In the genomic region with DNA sequence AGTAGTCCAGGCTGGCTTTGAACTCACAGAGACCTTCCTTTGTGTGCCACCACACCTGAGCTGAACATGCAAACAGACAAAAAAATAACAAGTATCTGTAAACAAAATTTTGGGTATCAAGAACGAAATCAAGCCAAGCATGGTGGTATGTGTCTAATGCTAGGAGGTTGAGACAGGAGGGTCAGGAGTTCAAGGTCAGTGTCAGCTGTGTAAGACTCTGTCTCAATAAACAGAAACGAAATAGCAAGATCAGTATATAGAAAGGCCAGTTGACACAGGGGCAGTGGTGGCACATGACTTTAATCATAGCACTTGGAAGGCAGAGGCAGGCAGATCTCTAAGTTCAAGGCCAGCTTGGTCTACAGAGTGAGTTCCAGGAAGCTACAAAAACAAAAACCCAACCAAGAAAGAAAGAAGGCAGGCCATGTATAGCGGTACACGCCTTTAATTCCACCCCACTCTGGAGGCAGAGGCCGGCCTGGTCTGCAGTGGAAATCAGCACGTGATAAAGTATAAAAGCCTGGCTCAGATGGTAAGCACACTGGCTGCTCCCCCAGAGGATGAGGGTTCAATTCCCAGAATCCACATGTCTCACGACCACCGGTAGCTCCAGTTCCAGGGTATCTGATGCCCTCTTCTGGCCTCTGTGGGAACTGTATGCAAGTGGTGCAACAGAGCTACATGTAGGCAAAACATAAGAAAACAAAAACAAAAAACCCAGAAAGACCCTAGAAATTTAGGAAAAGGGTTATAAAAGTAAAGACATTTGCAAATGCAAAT, we compare ENCODE assay signal across 8 mouse cellular contexts. TPM values are rescaled to one million over a fixed set of nuclear protein-coding genes. Genes with fewer than 3 reads are reported as not detected.
DNase-seq lines count a peak whose midpoint lies in the region; ATAC-seq and TF ChIP-seq lines count a peak whose summit lies in the region.

No protein-coding gene starts in this region.

- no peak overlapping the region for H3K9ac ChIP-seq in heart, postnatal 0 days (replicated peaks; ENCODE audit: low read depth, low read length)
- no peak overlapping the region for H3K9ac ChIP-seq in midbrain, embryonic 15.5 days

- no peak for ATAC-seq in heart, postnatal 0 days (ENCODE audit: insufficient read depth, low read depth)
- ATAC-seq in midbrain, embryonic 15.5 days (replicated peaks): peak; percentile 50

- peaks cover 12% of the 10 kb centered on the region; the same call in 1 of the 2 replicates for H3K36me3 ChIP-seq in E14TG2a.4 (ENCODE audit: insufficient read depth, low read length)
- peaks cover 73% of the 10 kb centered on the region for H3K36me3 ChIP-seq in heart, postnatal 0 days (replicated peaks; ENCODE audit: control insufficient read depth, insufficient read depth, low read length)
- H3K36me3 ChIP-seq in midbrain, embryonic 15.5 days (replicated peaks): 0 out of 2 replicates have a peak, but pooled peaks cover 4% of the 10 kb centered on the region

- no peaks in the 10 kb centered on the region for H3K27me3 ChIP-seq in E14TG2a.4 (ENCODE audit: insufficient read depth, low read length)
- no peaks in the 10 kb centered on the region for H3K27me3 ChIP-seq in heart, postnatal 0 days (ENCODE audit: control insufficient read depth, insufficient read depth, low read length)
- H3K27me3 ChIP-seq in midbrain, embryonic 15.5 days (replicated peaks): no peaks in the 10 kb centered on the region

- no peaks in the 10 kb centered on the region for H3K9me3 ChIP-seq in E14TG2a.4 (ENCODE audit: low read length)
- H3K9me3 ChIP-seq in heart, postnatal 0 days (replicated peaks; ENCODE audit: control insufficient read depth, low read length): no peaks in the 10 kb centered on the region
- H3K9me3 ChIP-seq in midbrain, embryonic 15.5 days: no peaks in the 10 kb centered on the region

- H3K4me2 ChIP-seq in heart, postnatal 0 days (ENCODE audit: low read depth, low read length): no peak overlapping the region
- no peak overlapping the region for H3K4me2 ChIP-seq in midbrain, embryonic 15.5 days

- H3K4me3 ChIP-seq in E14TG2a.4 (replicated peaks; ENCODE audit: low read length): no peak overlapping the region
- no peak overlapping the region for H3K4me3 ChIP-seq in heart, postnatal 0 days (ENCODE audit: low read depth, low read length)
- H3K4me3 ChIP-seq in midbrain, embryonic 15.5 days: no peak overlapping the region

- DNase-seq in gastrocnemius, postnatal 10 days: peak; percentile 25
- DNase-seq in gastrocnemius, adult 18-20 months (ENCODE audit: low spot score): no peak
- DNase-seq in c-Kit-positive CD71-positive TER-119-positive erythroid progenitor cells, embryonic 14.5 days (ENCODE audit: low spot score): peak; percentile 33
- DNase-seq in heart, postnatal 0 days (ENCODE audit: low spot score): no peak
- DNase-seq in left cerebral cortex, postnatal 25 days (ENCODE audit: low spot score in 2 of 2): peak; percentile 13 to 36
- peak; percentile 33 to 37 for DNase-seq in thymus, postnatal 36 days

- TF ChIP-seq CTCF in E14TG2a.4 (conservative IDR thresholded peaks at IDR 0.05; ENCODE audit: low read length): peak; percentile 79
- peak; percentile 63 for TF ChIP-seq CTCF in heart, postnatal 0 days (IDR thresholded peaks at IDR 0.05; ENCODE audit: low read depth)

- H3K27ac ChIP-seq in heart, postnatal 0 days (ENCODE audit: low read depth): no peak overlapping the region
- no peak overlapping the region for H3K27ac ChIP-seq in midbrain, embryonic 15.5 days

- intact Hi-C loops in left cerebral cortex, postnatal 25 days (cut with DNase I): loop anchor here (5.0 kb wide), 1 partner anchor 416 kb away; no protein-coding TSS in a partner anchor

- peaks cover 18% of the 10 kb centered on the region for H3K4me1 ChIP-seq in E14TG2a.4 (replicated peaks; ENCODE audit: low read depth, low read length)
- no peaks in the 10 kb centered on the region for H3K4me1 ChIP-seq in heart, postnatal 0 days (ENCODE audit: control insufficient read depth, insufficient read depth)
- H3K4me1 ChIP-seq in midbrain, embryonic 15.5 days: no peaks in the 10 kb centered on the region

- no peak for TF ChIP-seq EP300 in heart, postnatal 0 days (IDR thresholded peaks at IDR 0.05; ENCODE audit: low read depth)

- 58% methylated on average over 8 of the region's 8 CpGs for WGBS in heart, postnatal 0 days
- WGBS in midbrain, embryonic 15.5 days: 56% methylated on average over 8 of the region's 8 CpGs

RNA-seq across cellular contexts. Expression of a gene that starts 36.0 kb away (rescaled TPM):
- 10 to 100 TPM; 10.6 to 11.8 TPM for total RNA-seq in gastrocnemius, postnatal 10 days (2021)
- 1 to 10 TPM; 6.2 to 6.5 TPM for total RNA-seq in gastrocnemius, adult 18-20 months (2021)
- total RNA-seq in heart, postnatal 0 days (2014; rRNA removed; ENCODE audit: low replicate concordance): 18.3 and 28.9 TPM in 2 replicates
- polyA plus RNA-seq in heart, postnatal 0 days (2015; fragmentation: Nextera tagmentation; extraction: Ambion mirVana): 6.9 and 7.0 TPM in 2 replicates
- 10 to 100 TPM; 13.1 to 14.5 TPM for total RNA-seq in left cerebral cortex, postnatal 25 days (2021)
- polyA plus RNA-seq in midbrain, embryonic 15.5 days (2015; fragmentation: Nextera tagmentation; extraction: Ambion mirVana): 8.1 and 8.5 TPM in 2 replicates

RNA-seq across cellular contexts. Expression of a gene that starts 59.4 kb away (rescaled TPM):
- 100 to 1,000 TPM; 369 to 472 TPM for total RNA-seq in gastrocnemius, postnatal 10 days (2021)
- 100 to 1,000 TPM; 606 to 681 TPM for total RNA-seq in gastrocnemius, adult 18-20 months (2021)
- 241 and 242 TPM in 2 replicates for total RNA-seq in heart, postnatal 0 days (2014; rRNA removed; ENCODE audit: low replicate concordance)
- 69.0 and 75.0 TPM in 2 replicates for polyA plus RNA-seq in heart, postnatal 0 days (2015; fragmentation: Nextera tagmentation; extraction: Ambion mirVana)
- total RNA-seq in left cerebral cortex, postnatal 25 days (2021): 10 to 100 TPM; 23.7 to 24.6 TPM
- polyA plus RNA-seq in midbrain, embryonic 15.5 days (2015; fragmentation: Nextera tagmentation; extraction: Ambion mirVana): 15.8 and 17.6 TPM in 2 replicates

Comparison
In these comparisons a context has a peak if more than half of its experiments do, and no peak if none do; other contexts are left out.
1. DNase-seq: peak in gastrocnemius, postnatal 10 days (single experiment), c-Kit-positive CD71-positive TER-119-positive erythroid progenitor cells, embryonic 14.5 days (single experiment), left cerebral cortex, postnatal 25 days (2 of 2) and thymus, postnatal 36 days (2 of 2); none in gastrocnemius, adult 18-20 months (single experiment) and heart, postnatal 0 days (single experiment).